13 mouse cellular contexts compared by ENCODE assay signal in the genomic region with DNA sequence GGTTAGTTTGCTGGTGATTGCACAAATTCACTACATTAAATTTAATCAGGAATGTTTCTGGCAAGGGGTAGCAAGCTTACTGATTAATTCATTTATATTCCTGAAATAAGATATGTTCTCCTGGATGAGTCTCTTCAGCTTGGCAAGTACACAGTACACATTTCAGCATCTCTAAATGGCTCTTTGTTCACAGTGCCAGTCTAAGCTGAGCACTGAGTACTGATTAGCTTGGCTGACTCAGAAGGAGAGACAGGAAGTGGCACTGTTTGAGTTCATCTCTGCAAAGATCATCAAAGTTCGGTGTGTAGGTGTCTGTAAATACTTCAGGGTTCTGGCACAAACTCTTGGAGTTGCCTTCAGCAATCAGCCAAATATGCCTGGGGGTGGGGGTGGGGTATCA.
DNase-seq lines count a peak whose midpoint lies in the region; ATAC-seq and TF ChIP-seq lines count a peak whose summit lies in the region.
"Had no signal": no experiment of that assay in that cellular context is flagged by ENCODE, and none has a peak within 500 bp of the region (broad histone marks: within the 10 kb centered on the region; RNA-seq: fewer than 3 reads in every experiment).

No protein-coding gene starts in this region.

- H3K4me1 ChIP-seq in embryonic facial prominence, embryonic 11.5 days (ENCODE audit: control insufficient read depth, insufficient read depth, low read length): no peaks in the 10 kb centered on the region
- H3K4me1 ChIP-seq in embryonic facial prominence, embryonic 10.5 days: no peaks in the 10 kb centered on the region
- no peaks in the 10 kb centered on the region for H3K4me1 ChIP-seq in lung, embryonic 14.5 days (ENCODE audit: insufficient read depth)
- 0 out of 2 replicates have a peak, but pooled peaks cover 2% of the 10 kb centered on the region for H3K4me1 ChIP-seq in embryonic facial prominence, embryonic 14.5 days (ENCODE audit: control insufficient read depth, insufficient read depth, low read length)
- H3K4me1 ChIP-seq in midbrain, embryonic 15.5 days: no peaks in the 10 kb centered on the region
- no peaks in the 10 kb centered on the region for H3K4me1 ChIP-seq in liver, postnatal 0 days (ENCODE audit: insufficient read depth)
- H3K4me1 ChIP-seq: megakaryocyte, embryonic 14.5 days had no signal

- H3K9me3 ChIP-seq in embryonic facial prominence, embryonic 11.5 days (replicated peaks; ENCODE audit: control insufficient read depth, low read length): no peaks in the 10 kb centered on the region
- no peaks in the 10 kb centered on the region for H3K9me3 ChIP-seq in embryonic facial prominence, embryonic 10.5 days
- no peaks in the 10 kb centered on the region for H3K9me3 ChIP-seq in lung, embryonic 14.5 days (ENCODE audit: low read depth, low read length)
- no peaks in the 10 kb centered on the region for H3K9me3 ChIP-seq in embryonic facial prominence, embryonic 14.5 days (ENCODE audit: control insufficient read depth, low read length)
- H3K9me3 ChIP-seq in midbrain, embryonic 15.5 days: no peaks in the 10 kb centered on the region
- H3K9me3 ChIP-seq in liver, postnatal 0 days (ENCODE audit: low read length): no peaks in the 10 kb centered on the region
- H3K9me3 ChIP-seq: megakaryocyte, embryonic 14.5 days; neural tube, embryonic 13.5 days had no signal

- 37% methylated on average over 1 of the region's 1 CpGs for WGBS in embryonic facial prominence, embryonic 11.5 days
- 52% methylated on average over 1 of the region's 1 CpGs for WGBS in embryonic facial prominence, embryonic 10.5 days
- WGBS in lung, embryonic 14.5 days: 11% methylated on average over 1 of the region's 1 CpGs
- WGBS in embryonic facial prominence, embryonic 14.5 days: 32% methylated on average over 1 of the region's 1 CpGs
- WGBS in midbrain, embryonic 15.5 days: 68% methylated on average over 1 of the region's 1 CpGs
- WGBS in liver, postnatal 0 days (ENCODE audit: insufficient replicate concordance): 32% methylated on average over 1 of the region's 1 CpGs

- peak; percentile 4 for DNase-seq in embryonic facial prominence, embryonic 11.5 days (ENCODE audit: low spot score)
- DNase-seq in embryonic facial prominence, embryonic 10.5 days (ENCODE audit: low spot score): no peak
- DNase-seq in lung, embryonic 14.5 days: peak; percentile 9
- no peak for DNase-seq in lung, postnatal 36 days
- DNase-seq in embryonic facial prominence, embryonic 14.5 days (ENCODE audit: low spot score): peak; percentile 41
- DNase-seq in liver, postnatal 0 days: no peak
- no peak for DNase-seq in T-cell, adult 2 months (ENCODE audit: low spot score)
- DNase-seq: B cell, adult 2 months; kidney, postnatal 10 days had no signal

- H3K36me3 ChIP-seq in embryonic facial prominence, embryonic 11.5 days (replicated peaks; ENCODE audit: control insufficient read depth, insufficient read depth, low read depth, low read length): no peaks in the 10 kb centered on the region
- no peaks in the 10 kb centered on the region for H3K36me3 ChIP-seq in embryonic facial prominence, embryonic 10.5 days (replicated peaks)
- no peaks in the 10 kb centered on the region for H3K36me3 ChIP-seq in lung, embryonic 14.5 days (ENCODE audit: insufficient read depth)
- no peaks in the 10 kb centered on the region for H3K36me3 ChIP-seq in embryonic facial prominence, embryonic 14.5 days (ENCODE audit: control insufficient read depth, insufficient read depth, low read length)
- H3K36me3 ChIP-seq in midbrain, embryonic 15.5 days (replicated peaks): no peaks in the 10 kb centered on the region
- no peaks in the 10 kb centered on the region for H3K36me3 ChIP-seq in liver, postnatal 0 days (replicated peaks; ENCODE audit: insufficient read depth, low read length)
- H3K36me3 ChIP-seq: neural tube, embryonic 13.5 days had no signal

- no peak overlapping the region for H3K4me3 ChIP-seq in embryonic facial prominence, embryonic 11.5 days (ENCODE audit: low read depth, low read length)
- no peak overlapping the region for H3K4me3 ChIP-seq in embryonic facial prominence, embryonic 10.5 days
- H3K4me3 ChIP-seq in lung, embryonic 14.5 days (ENCODE audit: low read depth, low read length): no peak overlapping the region
- H3K4me3 ChIP-seq in embryonic facial prominence, embryonic 14.5 days (ENCODE audit: low read depth, low read length): no peak overlapping the region
- H3K4me3 ChIP-seq in midbrain, embryonic 15.5 days: no peak overlapping the region
- no peak overlapping the region for H3K4me3 ChIP-seq in liver, postnatal 0 days (ENCODE audit: low read depth, low read length)
- H3K4me3 ChIP-seq: megakaryocyte, embryonic 14.5 days; neural tube, embryonic 13.5 days had no signal

- H3K4me2 ChIP-seq in embryonic facial prominence, embryonic 11.5 days (ENCODE audit: low read depth, low read length): no peak overlapping the region
- H3K4me2 ChIP-seq in lung, embryonic 14.5 days: no peak overlapping the region
- H3K4me2 ChIP-seq in embryonic facial prominence, embryonic 14.5 days (ENCODE audit: low read depth, low read length): no peak overlapping the region
- H3K4me2 ChIP-seq in midbrain, embryonic 15.5 days: no peak overlapping the region
- H3K4me2 ChIP-seq in liver, postnatal 0 days (ENCODE audit: low read depth, low read length): no peak overlapping the region
- H3K4me2 ChIP-seq: heart, embryonic 11.5 days; neural tube, embryonic 13.5 days had no signal

- H3K27me3 ChIP-seq in embryonic facial prominence, embryonic 11.5 days (ENCODE audit: control insufficient read depth, insufficient read depth, low read length): no peaks in the 10 kb centered on the region
- H3K27me3 ChIP-seq in embryonic facial prominence, embryonic 10.5 days (replicated peaks; ENCODE audit: low read depth, poor library complexity, severe bottlenecking): no peaks in the 10 kb centered on the region
- H3K27me3 ChIP-seq in lung, embryonic 14.5 days (ENCODE audit: insufficient read depth, low read length): no peaks in the 10 kb centered on the region
- no peaks in the 10 kb centered on the region for H3K27me3 ChIP-seq in embryonic facial prominence, embryonic 14.5 days (replicated peaks; ENCODE audit: control insufficient read depth, insufficient read depth, low read length)
- no peaks in the 10 kb centered on the region for H3K27me3 ChIP-seq in midbrain, embryonic 15.5 days (replicated peaks)
- H3K27me3 ChIP-seq in liver, postnatal 0 days (ENCODE audit: insufficient read depth, low read length): no peaks in the 10 kb centered on the region
- H3K27me3 ChIP-seq: megakaryocyte, embryonic 14.5 days; neural tube, embryonic 13.5 days had no signal

- H3K9ac ChIP-seq in embryonic facial prominence, embryonic 11.5 days (replicated peaks; ENCODE audit: low read length): no peak overlapping the region
- no peak overlapping the region for H3K9ac ChIP-seq in lung, embryonic 14.5 days
- no peak overlapping the region for H3K9ac ChIP-seq in embryonic facial prominence, embryonic 14.5 days (ENCODE audit: low read depth, low read length)
- H3K9ac ChIP-seq in midbrain, embryonic 15.5 days: no peak overlapping the region
- no peak overlapping the region for H3K9ac ChIP-seq in liver, postnatal 0 days (replicated peaks)
- H3K9ac ChIP-seq: neural tube, embryonic 13.5 days had no signal

- ATAC-seq in embryonic facial prominence, embryonic 11.5 days (replicated peaks; ENCODE audit: insufficient number of reproducible peaks, low FRiP score, low TSS enrichment, low read depth): no peak
- no peak for ATAC-seq in lung, embryonic 14.5 days (ENCODE audit: insufficient read depth)
- 0 out of 2 replicates have a peak, but pooled peaks have one; percentile 37 for ATAC-seq in embryonic facial prominence, embryonic 14.5 days (ENCODE audit: low read depth)
- peak; percentile 84 for ATAC-seq in midbrain, embryonic 15.5 days (replicated peaks)
- no peak for ATAC-seq in liver, postnatal 0 days

- H3K27ac ChIP-seq in embryonic facial prominence, embryonic 11.5 days (replicated peaks; ENCODE audit: low read depth, low read length): no peak overlapping the region
- no peak overlapping the region for H3K27ac ChIP-seq in embryonic facial prominence, embryonic 10.5 days (replicated peaks)
- no peak overlapping the region for H3K27ac ChIP-seq in lung, embryonic 14.5 days (ENCODE audit: low read depth)
- H3K27ac ChIP-seq in embryonic facial prominence, embryonic 14.5 days (replicated peaks; ENCODE audit: low read depth, low read length): no peak overlapping the region
- H3K27ac ChIP-seq in midbrain, embryonic 15.5 days: no peak overlapping the region
- H3K27ac ChIP-seq in liver, postnatal 0 days (ENCODE audit: low read depth): no peak overlapping the region
- H3K27ac ChIP-seq: neural tube, embryonic 13.5 days had no signal

- no peak for TF ChIP-seq CTCF in lung, embryonic 14.5 days (IDR thresholded peaks at IDR 0.05; ENCODE audit: low read depth)
- TF ChIP-seq CTCF in liver, postnatal 0 days (IDR thresholded peaks at IDR 0.05; ENCODE audit: low read depth): no peak

- no peak for TF ChIP-seq EP300 in liver, postnatal 0 days (IDR thresholded peaks at IDR 0.05; ENCODE audit: low read depth)

Comparison
In these comparisons a context has a peak if more than half of its experiments do, and no peak if none do; other contexts are left out.
1. ATAC-seq: peak in embryonic facial prominence, embryonic 14.5 days (single experiment) and midbrain, embryonic 15.5 days (single experiment); none in embryonic facial prominence, embryonic 11.5 days (single experiment), lung, embryonic 14.5 days (single experiment) and liver, postnatal 0 days (single experiment).
2. DNase-seq: peak in embryonic facial prominence, embryonic 11.5 days (single experiment), lung, embryonic 14.5 days (single experiment) and embryonic facial prominence, embryonic 14.5 days (single experiment); none in embryonic facial prominence, embryonic 10.5 days (single experiment), lung, postnatal 36 days (single experiment), liver, postnatal 0 days (single experiment) and T-cell, adult 2 months (single experiment).